Mouse (Mus musculus) neural tube, embryonic 14.5 days (tissue): ENCODE measurements around the gene Gria2. TPM values are rescaled to one million over a fixed set of nuclear protein-coding genes. Genes with fewer than 3 reads are reported as not detected.

Experiments used
- ATAC-seq: fragments of 200-750 bp; cut with Nextera tagmentation; 2 replicates; pipeline ENCODE4 v1.8.0; 2017; ENCODE audit warnings: low read depth, mild to moderate bottlenecking, moderate TSS enrichment, moderate library complexity
- H3K27ac ChIP-seq: fragments of 300-500 bp; sonication (generic); 2 replicates; pipeline ENCODE4 v1.5.1; 2014; ENCODE audit warnings: low read depth, mild to moderate bottlenecking, control low read depth, low read length, moderate library complexity, mixed read lengths
- H3K27me3 ChIP-seq: fragments of 300-500 bp; sonication (generic); 2 replicates; pipeline ENCODE4 v1.6.1; 2014; ENCODE audit warnings: low read length; ENCODE audit not compliant: control insufficient read depth, insufficient read depth
- H3K36me3 ChIP-seq: fragments of 300-500 bp; sonication (generic); 2 replicates; pipeline ENCODE4 v1.6.1; 2014; ENCODE audit warnings: low read length, mixed read lengths; ENCODE audit not compliant: control insufficient read depth, insufficient read depth
- H3K4me1 ChIP-seq: fragments of 300-500 bp; sonication (generic); 2 replicates; pipeline ENCODE4 v1.6.1; 2014; ENCODE audit warnings: low read length; ENCODE audit not compliant: control insufficient read depth, insufficient read depth
- H3K4me2 ChIP-seq: fragments of 300-500 bp; sonication (generic); 2 replicates; pipeline ENCODE4 v1.6.1; 2014; ENCODE audit warnings: mild to moderate bottlenecking, low read depth, low read length, control low read depth
- H3K4me3 ChIP-seq: fragments of 300-500 bp; sonication (generic); 2 replicates; pipeline ENCODE4 v1.5.1; 2014; ENCODE audit warnings: low read depth, low read length, control low read depth, mixed read lengths
- H3K9ac ChIP-seq: fragments of 300-500 bp; sonication (generic); replicated peaks from 2 replicates; pipeline ENCODE4 v1.6.1; 2014; ENCODE audit warnings: low read depth, mild to moderate bottlenecking, control low read depth, low read length, mixed read lengths
- H3K9me3 ChIP-seq: fragments of 300-500 bp; sonication (generic); 2 replicates; pipeline ENCODE4 v1.6.1; 2016; ENCODE audit warnings: low read length; ENCODE audit not compliant: control insufficient read depth
- WGBS: fragments of 180-500 bp; shearing (Covaris S2); extraction: QIAGEN DNeasy Blood & Tissue Kit; methylation state at CpG from one replicate; pipeline ENCODE4 v1.1.7; 2014; 5-methylcytosine and 5-hydroxymethylcytosine counted together
- polyA plus RNA-seq: library from polyadenylated mRNA; unstranded; fragments of >200 nt; fragmentation: Nextera tagmentation; extraction: Ambion mirVana; gene quantifications from 2 replicates; pipeline ENCODE4 v1.2.1, GENCODE M21; 2014

Gria2 gene
- polyA plus RNA-seq, 1 experiment from 2014 or later: 293 TPM

DNA sequence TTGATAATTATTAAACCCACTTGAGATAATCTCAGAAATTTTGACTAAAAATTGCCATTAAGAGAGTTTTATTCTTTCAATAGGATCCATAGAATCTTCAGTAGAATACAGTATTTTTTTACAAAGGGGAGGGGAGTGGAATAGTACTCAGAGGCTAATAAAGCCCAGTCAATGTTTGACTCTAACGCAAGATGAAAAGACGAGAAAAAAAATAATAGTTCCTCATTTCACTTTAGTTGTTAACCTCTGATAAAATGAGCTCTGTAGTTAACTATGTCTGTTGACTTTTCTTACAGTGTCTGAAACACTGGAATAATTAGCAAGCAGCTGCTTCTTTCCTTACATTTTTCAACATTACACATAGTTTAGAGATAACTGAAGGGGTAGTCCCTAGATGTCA is 7.4 kb downstream of the Gria2 start:
- 87% methylated on average over 2 of the region's 2 CpGs for WGBS
- no peaks in the 10 kb centered on the region for H3K27me3 ChIP-seq
- no peak for ATAC-seq
- H3K4me1 ChIP-seq: peaks cover 25% of the 10 kb centered on the region
- H3K9ac ChIP-seq: no peak overlapping the region
- H3K4me3 ChIP-seq: no peak overlapping the region
- no peaks in the 10 kb centered on the region for H3K9me3 ChIP-seq
- H3K27ac ChIP-seq: no peak overlapping the region
- no peak overlapping the region for H3K4me2 ChIP-seq
- H3K36me3 ChIP-seq: no peaks in the 10 kb centered on the region

DNA sequence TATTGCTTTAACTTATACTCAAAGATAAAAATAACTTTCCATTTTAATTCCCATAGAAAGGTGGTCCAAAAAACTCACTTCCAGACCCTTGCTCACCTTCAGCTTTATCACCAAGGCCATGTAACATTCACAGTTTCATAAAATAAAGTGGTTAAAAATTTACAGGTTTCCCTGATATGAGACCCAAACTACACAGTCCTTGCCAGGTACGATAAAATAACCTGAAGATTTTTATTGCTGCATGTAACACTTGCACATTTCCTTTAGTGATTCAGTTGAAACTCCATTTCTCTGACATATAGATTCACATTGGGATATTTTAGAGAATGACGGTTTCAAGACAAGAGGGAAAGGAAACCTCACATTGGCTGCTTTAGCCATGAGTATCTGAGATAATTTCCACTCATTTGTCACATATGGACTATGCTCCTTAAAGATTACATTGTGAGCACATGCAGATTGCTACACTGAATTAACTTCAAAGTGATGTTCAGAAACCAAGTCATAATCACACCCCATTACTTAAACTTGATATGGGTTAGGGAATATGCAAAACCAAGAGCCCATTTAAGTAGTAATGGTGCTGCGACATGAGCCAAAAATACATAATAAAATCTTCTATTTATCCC is 15.4 kb downstream of the Gria2 start:
- Histone ChIP-seq H3K27me3 (no peaks in the 10 kb centered on the region), H3K27ac (no peak overlapping the region), H3K9ac (no peak overlapping the region), H3K4me2 (no peak overlapping the region), H3K9me3 (no peaks in the 10 kb centered on the region), H3K4me3 (no peak overlapping the region), H3K4me1 (peaks cover 2% of the 10 kb centered on the region; the same call in 1 of the 2 replicates), H3K36me3 (no peaks in the 10 kb centered on the region)
- 60% methylated on average over 3 of the region's 3 CpGs for WGBS
- ATAC-seq: no peak

DNA sequence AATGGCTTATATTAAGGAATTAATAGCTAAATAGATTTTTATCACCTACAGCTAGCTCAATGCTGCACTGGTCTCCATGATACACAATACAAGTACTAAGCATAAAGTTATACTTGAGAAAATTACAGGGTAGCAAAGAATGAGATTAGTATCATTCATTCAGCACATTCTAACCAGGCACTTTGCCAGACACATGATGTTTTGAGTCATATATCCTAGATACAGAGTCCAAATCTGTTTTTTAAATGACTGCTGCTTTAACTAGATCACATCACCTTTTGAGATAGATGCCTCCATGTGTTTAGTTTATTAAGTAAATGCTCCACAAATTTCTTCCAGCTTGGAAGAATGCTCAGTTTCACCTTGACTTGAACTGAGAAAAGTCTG is 21.5 kb downstream of the Gria2 start:
- ATAC-seq: no peak
- H3K27me3 ChIP-seq: no peaks in the 10 kb centered on the region
- no peak overlapping the region for H3K27ac ChIP-seq
- H3K9ac ChIP-seq: no peak overlapping the region
- H3K4me2 ChIP-seq: no peak overlapping the region
- H3K9me3 ChIP-seq: no peaks in the 10 kb centered on the region
- no peaks in the 10 kb centered on the region for H3K4me1 ChIP-seq
- no peak overlapping the region for H3K4me3 ChIP-seq
- no peaks in the 10 kb centered on the region for H3K36me3 ChIP-seq

DNA sequence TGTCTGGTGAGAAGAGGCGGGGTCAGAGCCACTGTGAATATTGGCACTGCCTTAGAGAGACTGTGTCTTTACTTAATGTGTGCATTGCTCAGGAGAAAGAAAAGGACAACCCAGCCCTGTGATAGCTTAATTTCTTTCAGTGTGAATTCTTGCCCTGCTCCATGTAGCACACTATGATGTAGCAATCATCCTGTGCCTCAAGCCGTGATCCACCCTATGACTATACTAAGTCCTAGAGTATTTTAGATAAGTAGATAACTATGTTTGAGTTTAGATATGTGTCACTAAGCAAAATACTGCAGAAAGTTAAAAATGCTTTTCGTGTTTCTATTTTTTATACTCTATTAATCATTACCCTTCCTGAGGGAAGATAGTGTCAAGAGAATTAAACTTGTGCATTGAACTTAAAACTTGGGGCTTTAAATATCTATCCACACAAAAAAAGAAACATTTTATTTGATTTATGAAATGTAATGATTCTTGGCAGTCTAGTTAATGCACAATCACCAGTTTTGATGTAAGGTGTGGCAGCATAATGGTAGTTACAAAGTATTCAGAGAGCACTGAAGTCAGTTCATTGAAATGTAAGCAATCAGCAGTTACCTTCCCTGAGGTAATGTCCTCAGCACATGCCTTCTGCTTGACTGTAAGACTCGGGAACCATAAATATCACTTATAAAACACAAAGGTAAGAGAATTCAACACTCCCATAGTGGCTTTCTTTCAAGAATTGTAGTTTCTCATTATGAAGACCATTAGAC is 22.1 kb downstream of the Gria2 start:
- 82% methylated on average over 4 of the region's 4 CpGs for WGBS

DNA sequence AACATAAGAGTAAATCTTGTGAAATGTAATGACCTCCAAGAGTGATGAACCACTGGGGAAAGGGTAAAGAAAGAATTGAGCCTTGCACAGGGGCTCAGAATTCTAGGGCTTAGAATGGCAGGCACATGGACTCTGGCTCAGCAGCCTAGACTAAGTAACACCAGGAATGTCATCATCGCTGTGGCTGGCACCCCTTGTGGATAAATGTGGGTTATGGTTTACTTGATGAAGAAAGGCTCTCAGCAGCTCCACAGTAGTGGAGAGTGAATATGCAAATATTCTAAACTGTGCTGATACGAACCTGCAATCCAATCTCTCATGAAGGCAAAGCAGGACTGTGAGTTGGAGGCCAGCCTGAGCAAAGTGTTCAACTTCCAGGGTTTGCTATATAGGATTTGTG is 26.0 kb downstream of the Gria2 start:
- no peaks in the 10 kb centered on the region for H3K36me3 ChIP-seq
- H3K4me1 ChIP-seq: 0 out of 2 replicates have a peak, but pooled peaks cover 3% of the 10 kb centered on the region
- WGBS: 75% methylated on average over 2 of the region's 2 CpGs
- H3K4me2 ChIP-seq: no peak overlapping the region
- H3K9me3 ChIP-seq: no peaks in the 10 kb centered on the region
- H3K27ac ChIP-seq: no peak overlapping the region
- H3K9ac ChIP-seq: no peak overlapping the region
- no peak overlapping the region for H3K4me3 ChIP-seq
- no peaks in the 10 kb centered on the region for H3K27me3 ChIP-seq
- no peak for ATAC-seq

More for the DNA sequence above, 22.1 kb downstream of the Gria2 start:
- H3K4me2 ChIP-seq: no peak overlapping the region
- no peaks in the 10 kb centered on the region for H3K4me1 ChIP-seq
- H3K9ac ChIP-seq: no peak overlapping the region
- ATAC-seq: no peak
- no peak overlapping the region for H3K4me3 ChIP-seq
- H3K9me3 ChIP-seq: no peaks in the 10 kb centered on the region
- H3K27me3 ChIP-seq: no peaks in the 10 kb centered on the region
- H3K36me3 ChIP-seq: no peaks in the 10 kb centered on the region
- H3K27ac ChIP-seq: no peak overlapping the region

DNA sequence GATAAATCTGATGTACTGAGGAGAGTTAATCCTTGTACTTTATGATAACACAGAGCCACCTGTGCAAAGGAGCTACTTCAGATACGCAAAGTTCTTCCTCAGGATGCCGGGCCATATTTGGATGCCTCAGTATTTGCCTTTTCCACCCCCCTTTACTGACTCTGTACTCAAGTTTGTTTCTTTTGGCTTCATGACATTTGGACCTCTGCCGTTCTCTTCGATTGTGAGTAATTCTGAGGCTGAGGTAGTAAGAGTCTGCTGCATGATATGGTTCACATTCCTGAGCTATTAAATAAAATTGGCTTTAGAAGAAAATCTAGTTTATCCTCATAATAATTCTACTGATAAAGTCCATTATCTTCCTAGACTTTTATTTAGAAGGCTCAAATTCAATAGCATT is 26.7 kb downstream of the Gria2 start:
- H3K27ac ChIP-seq: no peak overlapping the region
- no peak for ATAC-seq
- H3K4me1 ChIP-seq: 0 out of 2 replicates have a peak, but pooled peaks cover 3% of the 10 kb centered on the region
- H3K4me2 ChIP-seq: no peak overlapping the region
- no peak overlapping the region for H3K4me3 ChIP-seq
- H3K36me3 ChIP-seq: no peaks in the 10 kb centered on the region
- WGBS: 89% methylated on average over 4 of the region's 4 CpGs
- H3K27me3 ChIP-seq: no peaks in the 10 kb centered on the region
- no peak overlapping the region for H3K9ac ChIP-seq
- H3K9me3 ChIP-seq: no peaks in the 10 kb centered on the region

DNA sequence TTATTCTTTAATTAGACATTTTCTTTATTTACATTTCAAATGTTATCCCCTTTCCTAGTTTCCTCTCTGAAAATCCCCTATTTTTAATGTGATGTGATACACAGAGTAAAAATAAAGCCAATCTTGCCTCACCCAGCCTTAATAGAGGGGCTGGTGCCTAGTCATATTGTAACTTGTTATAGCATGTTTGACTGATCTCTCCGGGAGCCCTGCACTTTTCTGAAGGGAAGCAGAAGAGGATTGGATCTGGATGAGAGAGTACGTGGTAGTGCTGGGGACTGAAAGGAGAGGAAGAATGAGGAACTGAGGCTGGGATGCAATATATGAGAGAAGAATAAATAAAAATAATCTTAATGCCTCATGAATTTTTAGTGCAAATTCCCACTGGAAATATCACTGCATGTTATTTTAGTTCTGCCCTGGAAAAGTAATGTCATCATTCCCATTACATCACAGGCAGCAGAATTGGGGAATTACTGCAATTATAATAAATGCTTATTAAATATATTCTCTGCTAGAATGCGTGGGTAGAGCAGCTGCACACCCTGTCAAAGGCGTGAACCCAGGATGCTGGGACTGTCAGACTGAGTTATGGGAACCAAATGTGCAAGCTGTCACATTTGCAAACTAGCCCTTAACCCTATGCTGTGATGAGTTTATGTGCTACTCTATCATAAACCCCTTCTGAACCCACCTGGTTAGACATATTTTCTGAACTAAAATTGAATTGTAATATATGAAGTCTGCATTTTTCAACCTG is 28.4 kb downstream of the Gria2 start:
- Histone ChIP-seq H3K27me3 (no peaks in the 10 kb centered on the region), H3K4me1 (0 out of 2 replicates have a peak, but pooled peaks cover 3% of the 10 kb centered on the region), H3K36me3 (no peaks in the 10 kb centered on the region), H3K4me3 (no peak overlapping the region), H3K27ac (no peak overlapping the region), H3K4me2 (no peak overlapping the region), H3K9me3 (no peaks in the 10 kb centered on the region), H3K9ac (no peak overlapping the region)
- WGBS: 38% methylated on average over 4 of the region's 4 CpGs
- ATAC-seq: no peak; the same call in 1 of the 2 replicates

DNA sequence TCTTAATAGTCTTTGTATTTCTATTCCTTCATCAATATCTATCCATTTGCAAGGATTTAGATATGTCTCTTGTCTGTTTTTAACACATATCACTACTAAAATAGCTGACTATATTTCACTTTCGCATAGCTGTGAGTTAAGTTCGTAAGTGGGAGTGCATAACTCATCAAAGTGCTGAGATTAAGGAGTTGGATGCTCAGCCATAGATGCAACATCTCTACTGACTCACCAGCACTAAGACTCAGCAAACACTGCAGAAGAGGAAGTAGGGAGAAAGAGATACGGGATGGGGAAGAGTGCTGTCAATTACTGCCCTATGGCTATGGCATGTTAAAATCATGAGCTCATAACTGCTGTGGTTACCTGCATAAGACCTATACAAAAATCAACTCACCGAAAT is 29.4 kb downstream of the Gria2 start:
- WGBS: 89% methylated on average over 4 of the region's 4 CpGs
- Histone ChIP-seq H3K9me3 (no peaks in the 10 kb centered on the region), H3K4me1 (0 out of 2 replicates have a peak, but pooled peaks cover 3% of the 10 kb centered on the region), H3K4me3 (no peak overlapping the region), H3K36me3 (no peaks in the 10 kb centered on the region), H3K27me3 (no peaks in the 10 kb centered on the region), H3K27ac (no peak overlapping the region), H3K9ac (no peak overlapping the region), H3K4me2 (no peak overlapping the region)
- no peak for ATAC-seq
